37 mouse cellular contexts compared by ENCODE assay signal in the genomic region with DNA sequence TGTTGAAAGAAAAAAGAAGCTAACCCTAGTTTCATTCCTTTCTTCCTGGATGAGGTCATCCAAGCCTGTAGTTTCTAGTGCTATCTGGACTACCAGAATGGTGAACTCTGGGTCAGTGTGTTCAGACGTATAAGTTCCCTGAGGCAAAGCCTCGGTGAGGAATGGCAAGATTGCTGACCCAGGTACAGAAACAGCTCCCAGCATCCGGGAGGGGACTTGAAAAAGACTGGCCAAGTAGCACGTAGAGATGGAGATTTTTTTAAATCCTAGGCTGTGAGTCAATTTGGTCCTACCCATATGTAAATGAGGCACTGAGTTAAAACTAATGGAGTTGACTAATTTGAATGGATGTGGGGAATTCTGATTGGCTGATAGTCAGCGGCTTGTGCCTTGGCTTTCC. TPM values are rescaled to one million over a fixed set of nuclear protein-coding genes. Genes with fewer than 3 reads are reported as not detected.
DNase-seq lines count a peak whose midpoint lies in the region; ATAC-seq lines count a peak whose summit lies in the region.
"Had no signal": no experiment of that assay in that cellular context is flagged by ENCODE, and none has a peak within 500 bp of the region (broad histone marks: within the 10 kb centered on the region; RNA-seq: fewer than 3 reads in every experiment).

No protein-coding gene starts in this region.

- peaks cover 6% of the 10 kb centered on the region for H3K4me1 ChIP-seq in hindbrain, embryonic 13.5 days (replicated peaks)

- H3K9me3 ChIP-seq in hindbrain, embryonic 13.5 days, result no peaks in the 10 kb centered on the region
- H3K9me3 ChIP-seq: embryonic facial prominence, embryonic 12.5 days; liver, embryonic 12.5 days; megakaryocyte, embryonic 14.5 days; midbrain, embryonic 13.5 days; neural tube, embryonic 13.5 days had no signal

- peak overlapping the region; percentile 91 for H3K27ac ChIP-seq in macrophage
- no peak overlapping the region for H3K27ac ChIP-seq in hindbrain, embryonic 13.5 days
- H3K27ac ChIP-seq: embryonic facial prominence, embryonic 12.5 days; hindbrain, embryonic 14.5 days; layer of hippocampus, adult 2 months; liver, embryonic 12.5 days; midbrain, embryonic 13.5 days; neural tube, embryonic 13.5 days had no signal

- DNase-seq in kidney, postnatal 14 days, result peak; percentile 10
- DNase-seq in kidney, adult 11 months, result no peak
- DNase-seq in ES-CJ7 (ENCODE audit: low read depth, low spot score), result peak; percentile 86
- peak; percentile 83 for DNase-seq in ZHBTc4 (ENCODE audit: low read depth, low spot score)
- no peak for DNase-seq in cerebellum, postnatal 36 days
- DNase-seq: adrenal gland, postnatal 14 days; cerebellum, adult 8-10 months; cerebellum, postnatal 25 days; embryo, embryonic 11 days; gastrocnemius, postnatal 14 days; heart, adult 18-20 months; heart, postnatal 4 days; kidney, adult 9 months; left cerebral cortex, postnatal 4 days; liver, postnatal 0 days; lung, postnatal 36 days; right cerebral cortex, postnatal 4 days had no signal

- H3K36me3 ChIP-seq in macrophage (ENCODE audit: inconsistent target), result no peaks in the 10 kb centered on the region
- H3K36me3 ChIP-seq in hindbrain, embryonic 13.5 days, result no peaks in the 10 kb centered on the region
- H3K36me3 ChIP-seq: embryonic facial prominence, embryonic 12.5 days; liver, embryonic 12.5 days; midbrain, embryonic 13.5 days; neural tube, embryonic 13.5 days had no signal

- H3K9ac ChIP-seq in hindbrain, embryonic 13.5 days, result no peak overlapping the region
- H3K9ac ChIP-seq: embryonic facial prominence, embryonic 12.5 days; hindbrain, embryonic 14.5 days; liver, embryonic 12.5 days; liver, postnatal 0 days; midbrain, embryonic 13.5 days; neural tube, embryonic 13.5 days had no signal

- H3K27me3 ChIP-seq in hindbrain, embryonic 13.5 days, result 0 out of 2 replicates have a peak, but pooled peaks cover 4% of the 10 kb centered on the region
- H3K27me3 ChIP-seq: embryonic facial prominence, embryonic 12.5 days; midbrain, embryonic 13.5 days; neural tube, embryonic 13.5 days had no signal

- H3K79me2 ChIP-seq in macrophage (ENCODE audit: inconsistent target), result no peaks in the 10 kb centered on the region

- H3K4me2 ChIP-seq in hindbrain, embryonic 13.5 days, result no peak overlapping the region
- H3K4me2 ChIP-seq: embryonic facial prominence, embryonic 12.5 days; heart, embryonic 11.5 days; hindbrain, embryonic 14.5 days; liver, embryonic 12.5 days; midbrain, embryonic 13.5 days; neural tube, embryonic 13.5 days had no signal

- no peak overlapping the region for H3K4me3 ChIP-seq in macrophage (ENCODE audit: inconsistent target)
- H3K4me3 ChIP-seq in hindbrain, embryonic 13.5 days, result no peak overlapping the region
- H3K4me3 ChIP-seq: embryonic facial prominence, embryonic 12.5 days; layer of hippocampus, adult 2 months; liver, embryonic 12.5 days; megakaryocyte, embryonic 14.5 days; midbrain, embryonic 13.5 days; neural tube, embryonic 13.5 days had no signal

- ATAC-seq in hindbrain, embryonic 13.5 days (ENCODE audit: low FRiP score), result no peak
- ATAC-seq in cerebellum, adult (ENCODE audit: insufficient number of reproducible peaks, low FRiP score, low TSS enrichment), result no peak
- ATAC-seq: forebrain, embryonic 16.5 days; liver, embryonic 12.5 days; liver, postnatal 0 days; midbrain, embryonic 13.5 days had no signal

- 26% methylated on average over 5 of the region's 5 CpGs for WGBS in macrophage (ENCODE audit: missing documents)
- WGBS in hindbrain, embryonic 13.5 days, result 33% methylated on average over 5 of the region's 5 CpGs

RNA-seq across cellular contexts. Expression of a gene that starts 55.0 kb away (rescaled TPM):
- total RNA-seq in macrophage (2018; cell fraction: chromatin; rRNA removed), result not detected
- total RNA-seq in macrophage (2018; cell fraction: cytosol; rRNA removed), result not detected
- total RNA-seq in macrophage (2018; cell fraction: nucleus; rRNA removed), result not detected
- polyA plus RNA-seq in macrophage (2018), result not detected in 3 replicates
- not detected in 2 replicates for polyA plus RNA-seq in hindbrain, embryonic 13.5 days (2015; fragmentation: Nextera tagmentation; extraction: Ambion mirVana)
- total RNA-seq: adrenal gland, postnatal 14 days; gastrocnemius, postnatal 14 days; heart, adult 18-20 months; heart, postnatal 4 days; layer of hippocampus, adult 2 months; layer of hippocampus, postnatal 14 days; left cerebral cortex, postnatal 4 days had no signal
- polyA plus RNA-seq: C2C12; embryonic facial prominence, embryonic 12.5 days; forebrain, embryonic 11.5 days; forebrain, embryonic 16.5 days; heart, embryonic 11.5 days; heart, postnatal 0 days; hindbrain, embryonic 14.5 days; limb, embryonic 14.5 days; liver, embryonic 12.5 days; liver, postnatal 0 days; lung, embryonic 16.5 days; midbrain, embryonic 13.5 days; neural tube, embryonic 13.5 days; stomach, embryonic 14.5 days; urinary bladder, adult 2 months had no signal

Comparison
In these comparisons a context has a peak if more than half of its experiments do, and no peak if none do; other contexts are left out.
1. DNase-seq: peak in kidney, postnatal 14 days (single experiment), ES-CJ7 (single experiment) and ZHBTc4 (single experiment); none in kidney, adult 11 months (single experiment) and cerebellum, postnatal 36 days (0 of 2).